Mouse (Mus musculus) large intestine, adult 2 months (tissue): ENCODE data around the gene Ric1. TPM values are rescaled to one million over a fixed set of nuclear protein-coding genes. Genes with fewer than 3 reads are reported as not detected.

Experiments used
- DNase-seq: peaks from one replicate; pipeline ENCODE4 v3.0.0-alpha.2; 2012; ENCODE audit warnings: low read depth, low spot score
- WGBS: fragments of 180-500 bp; shearing (Covaris S2); methylation state at CpG from one replicate; pipeline ENCODE4 v1.1.7; 2018; 5-methylcytosine and 5-hydroxymethylcytosine counted together
- polyA plus RNA-seq: library from polyadenylated mRNA; depleted of rRNA; stranded (reverse); fragments of >200 nt; gene quantifications from 2 replicates; pipeline ENCODE4 v1.2.3, GENCODE M21; 2012; rRNA removed

Ric1 gene
- polyA plus RNA-seq, 1 experiment = 4.9 TPM

- 87% methylated on average over 4 of the region's 4 CpGs for WGBS
These were observed 133.9 kb downstream of the Ric1 start for GRCm38 (mm10) chr19:29656029-29656428.

More at GRCm38 (mm10) chr19:29656029-29656428, 133.9 kb downstream of the Ric1 start:
- no peak for DNase-seq

Other genes with a start within 250 kb of the Ric1 start
- gene Insl6, start 196.9 kb upstream of the Ric1 start, polyA plus RNA-seq = 17.1 and 26.8 TPM in 2 replicates
- not detected in 2 replicates for gene Rln1, start 187.6 kb upstream of the Ric1 start, polyA plus RNA-seq
- 32.2 and 51.7 TPM in 2 replicates for gene Plgrkt, start 154.9 kb upstream of the Ric1 start, polyA plus RNA-seq
- 4.6 and 7.1 TPM in 2 replicates for gene Cd274, start 154.8 kb upstream of the Ric1 start, polyA plus RNA-seq
- gene Pdcd1lg2, start 111.4 kb upstream of the Ric1 start, polyA plus RNA-seq = 0.45 and 1.3 TPM in 2 replicates
- 11.2 and 23.1 TPM in 2 replicates for gene Ermp1, start 126.1 kb downstream of the Ric1 start, polyA plus RNA-seq
- gene Mlana, start 175.5 kb downstream of the Ric1 start, polyA plus RNA-seq = not detected in 2 replicates